Mouse (Mus musculus): Measurements from ENCODE around the gene Col6a6.
"Not testable (repeated sequence)": the region's sequence is repeated elsewhere in the genome, so short reads cannot be mapped to it uniquely, and the experiment has no call there.

Gene Col6a6

DNA sequence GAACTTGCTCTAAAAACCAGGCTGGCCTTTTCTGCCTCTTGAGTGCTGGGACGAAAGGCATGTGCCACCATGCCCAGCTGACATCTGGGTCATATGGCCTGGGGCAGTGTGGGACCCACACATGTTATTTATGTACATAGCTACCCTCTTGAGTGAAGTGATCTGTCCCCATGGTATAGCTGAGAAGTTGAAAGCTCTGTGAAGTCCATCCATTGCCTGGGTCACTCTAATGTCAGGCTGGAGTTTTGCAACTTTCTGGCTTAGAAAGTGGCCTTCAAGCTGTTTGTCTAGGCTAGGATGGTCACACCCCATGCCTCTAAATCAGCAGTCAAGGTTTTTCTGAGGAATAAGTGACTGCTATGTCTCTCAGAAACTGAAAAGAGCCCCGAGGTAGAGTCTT is 155.9 kb downstream of the Col6a6 start:
- DNase-seq (ENCODE audit: low spot score in 2 of 2): no peak

DNA sequence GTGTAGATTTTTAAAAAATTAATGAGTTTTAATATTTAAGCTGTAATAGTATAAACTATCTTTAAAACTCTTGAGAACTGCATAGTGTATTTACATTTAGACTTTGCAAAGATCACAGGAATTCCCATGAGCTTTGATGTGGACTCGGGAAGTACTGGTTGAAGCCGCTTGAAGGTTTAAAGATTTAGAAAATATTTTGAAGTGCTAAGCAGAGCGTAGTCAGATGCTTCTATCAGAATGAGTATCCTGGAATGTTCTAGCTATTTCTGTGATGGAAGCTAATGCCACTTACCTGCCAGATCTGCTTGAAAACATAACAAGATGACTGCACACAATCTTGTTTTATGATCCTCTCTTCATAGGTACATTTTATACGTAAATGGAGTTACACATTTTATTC is 157.0 kb downstream of the Col6a6 start:
- no peak for DNase-seq (ENCODE audit: low spot score in 2 of 2)

DNA sequence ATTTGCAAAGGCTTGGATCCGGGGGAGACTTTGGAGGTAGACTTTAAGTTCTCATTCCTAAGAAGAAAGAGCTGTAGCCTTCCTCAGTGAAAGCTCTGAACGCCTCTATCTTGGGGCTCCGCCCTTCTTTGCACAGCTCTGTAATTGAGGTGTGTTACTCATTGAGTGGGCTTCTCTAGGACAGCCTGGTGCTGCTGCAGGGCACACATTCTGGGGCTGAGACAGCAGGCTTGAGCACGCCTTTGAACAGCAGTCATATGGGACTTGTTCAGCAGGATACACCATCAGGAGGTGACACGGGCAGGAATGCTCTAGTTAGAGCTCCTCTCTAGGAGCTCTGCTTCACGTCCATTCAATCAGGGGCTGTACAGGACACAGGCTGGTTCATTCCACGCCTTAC is 162.7 kb downstream of the Col6a6 start:
- DNase-seq (ENCODE audit: low spot score in 2 of 2): no peak

DNA sequence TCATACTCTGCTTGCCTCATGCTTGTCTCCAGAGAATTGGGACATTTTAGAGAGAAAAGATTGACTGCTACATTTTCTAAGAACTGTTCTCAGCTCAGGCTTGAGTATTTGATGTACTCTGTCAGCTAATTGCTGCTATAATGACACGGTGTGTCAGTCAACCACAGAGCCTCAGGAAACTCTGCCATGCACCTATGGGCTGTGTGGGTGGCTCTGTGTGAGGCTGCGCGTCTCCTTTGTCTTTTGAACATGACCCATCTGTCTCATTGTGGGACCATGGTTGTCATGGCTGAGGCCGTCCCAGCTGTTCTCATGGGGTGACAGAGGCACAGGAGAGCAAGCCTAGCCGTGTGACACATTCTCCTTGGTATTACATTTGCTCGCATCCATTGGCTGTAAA is 168.1 kb downstream of the Col6a6 start:
- no peak for DNase-seq (ENCODE audit: low spot score in 2 of 2)

DNA sequence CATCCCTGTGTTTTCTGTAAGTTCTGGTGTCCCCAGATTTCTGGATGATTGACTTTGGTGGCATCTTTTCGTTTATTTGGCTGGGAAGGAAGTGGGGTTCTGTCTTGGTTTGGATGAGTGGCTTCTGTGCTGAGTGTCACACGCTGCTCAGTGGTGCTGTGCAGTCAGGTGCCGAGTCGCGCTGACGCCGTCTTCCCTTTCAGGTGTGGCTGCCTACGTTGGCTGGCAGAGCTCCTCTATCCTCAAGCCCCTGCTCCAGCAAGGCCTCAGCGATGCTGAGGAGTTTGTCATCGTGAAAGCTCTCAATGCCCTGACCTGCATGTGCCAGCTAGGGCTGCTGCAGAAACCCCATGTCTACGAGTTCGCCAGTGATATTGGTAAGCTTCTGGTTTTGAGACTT is 169.7 kb downstream of the Col6a6 start:
- no peak for DNase-seq (ENCODE audit: low spot score in 2 of 2)

DNA sequence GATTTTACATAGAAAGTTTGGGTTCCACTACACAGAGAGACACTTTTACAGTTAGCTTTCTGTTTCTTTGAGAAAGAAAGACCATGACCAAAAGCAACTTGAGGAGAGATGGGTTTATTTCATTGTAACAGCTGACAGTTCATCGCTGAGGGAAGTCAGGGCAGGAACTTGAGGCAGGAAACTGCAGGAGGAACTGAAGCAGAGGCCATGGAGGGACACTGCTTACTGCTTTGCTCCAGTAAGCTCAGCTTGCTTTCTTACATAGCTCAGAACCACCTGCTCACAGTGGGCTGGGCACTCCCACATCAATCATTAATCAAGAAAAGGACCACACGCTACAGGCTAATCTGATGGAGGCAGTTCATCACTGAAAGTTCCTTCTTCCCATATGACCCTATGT is 171.8 kb downstream of the Col6a6 start:
- DNase-seq (ENCODE audit: low spot score in 2 of 2): no peak

DNA sequence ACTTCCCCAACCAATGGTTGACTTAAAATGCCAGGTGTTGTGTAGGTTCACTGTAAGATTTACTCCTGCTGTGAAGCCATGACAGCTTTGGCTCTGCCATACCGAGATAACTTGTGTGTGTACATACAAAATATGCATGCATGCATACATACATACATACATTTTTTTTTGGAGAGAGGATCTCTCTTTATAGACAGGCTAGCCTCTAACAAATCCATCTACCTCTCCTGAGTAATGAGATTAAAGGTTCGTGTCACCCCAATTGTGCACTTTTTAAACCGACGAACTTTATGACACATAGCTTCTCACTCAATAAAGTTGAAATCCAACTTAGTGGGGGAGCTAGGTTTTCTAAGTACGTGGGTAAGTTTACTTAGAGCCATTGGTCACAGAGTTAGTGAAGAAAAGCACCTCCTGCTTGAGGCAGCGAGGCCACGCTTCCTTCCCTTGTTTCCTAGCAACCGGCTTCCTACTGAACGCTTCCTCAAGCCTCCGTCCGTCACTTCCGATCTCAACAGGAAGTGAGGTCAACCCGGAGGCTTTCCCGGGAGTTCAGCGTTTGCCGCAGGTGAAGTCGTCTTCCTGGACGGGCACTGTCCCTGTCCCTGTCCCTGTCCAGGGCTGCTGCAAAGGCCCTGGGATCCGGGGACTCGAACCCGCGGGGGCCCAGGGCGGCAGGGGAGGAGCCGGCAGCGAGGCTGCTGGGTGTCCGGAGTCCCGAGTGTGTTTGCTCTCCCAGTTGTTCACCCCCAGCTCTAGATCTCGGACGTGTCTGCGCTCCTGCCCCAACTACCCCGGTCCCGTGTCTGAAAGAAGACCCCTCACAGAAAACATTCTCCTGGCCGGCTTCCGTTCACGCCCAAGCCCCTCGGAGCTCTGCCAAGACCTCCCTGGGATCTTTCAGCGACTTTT is 185.2 kb downstream of the Col6a6 start, which contains the start of gene Pik3r4:
Gene Pik3r4, plus strand, starts transcription at position 519 of the 912 bp plus-strand sequence.
- peak; percentile 90 to 91 for DNase-seq (ENCODE audit: low spot score in 2 of 2)

DNA sequence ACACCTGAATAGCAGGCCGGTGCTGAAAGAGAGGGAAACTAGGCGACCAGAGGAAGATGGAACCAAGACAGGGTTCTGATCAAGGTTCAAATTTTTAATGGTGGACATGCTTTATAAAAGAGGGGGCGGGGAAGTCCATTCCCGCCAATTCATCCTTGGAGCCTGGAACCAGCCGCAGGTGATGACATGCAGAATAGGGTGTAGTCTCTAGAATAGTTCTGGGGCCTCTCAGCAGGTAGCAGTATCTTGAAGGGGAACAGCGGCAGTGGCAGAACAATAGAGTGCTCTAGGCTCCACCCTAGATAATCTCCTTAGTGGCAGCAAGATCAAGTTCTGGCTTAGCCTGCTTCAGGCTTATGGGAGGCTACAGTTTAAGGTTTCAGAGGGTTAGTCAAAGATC is 186.6 kb downstream of the Col6a6 start:
- DNase-seq (ENCODE audit: low spot score in 2 of 2): not testable (repeated sequence)

Data from heart, adult 9 months (tissue).